Mouse (Mus musculus) CH12.LX (cell line): ENCODE measurements around the gene Zhx3. TPM values are rescaled to one million over a fixed set of nuclear protein-coding genes. Genes with fewer than 3 reads are reported as not detected.

Source experiments
- DNase-seq: peaks from one replicate; pipeline ENCODE4 v3.0.0-alpha.2; 2013; ENCODE audit errors: extremely low read depth
- H3K27ac ChIP-seq: 2 replicates; pipeline ENCODE4 v1.5.1; 2012; ENCODE audit warnings: low read depth, mild to moderate bottlenecking, control low read depth, moderate library complexity; ENCODE audit not compliant: insufficient read depth
- H3K27me3 ChIP-seq: replicated peaks from 2 replicates; pipeline ENCODE3; 2012; ENCODE audit warnings: inconsistent platforms
- H3K36me3 ChIP-seq, 2 experiments: replicated peaks in 1 of 2; 2 replicates each; pipeline versions ENCODE3 to v1.6.1; 2012; ENCODE audit warnings: inconsistent platforms in 1 of 2, low read length in 1 of 2, mild to moderate bottlenecking in 1 of 2, mixed read lengths in 1 of 2, moderate library complexity in 1 of 2; ENCODE audit not compliant: control insufficient read depth in 1 of 2, insufficient read depth in 1 of 2
- H3K4me1 ChIP-seq, 2 experiments: 2 replicates each; pipeline ENCODE4 v1.6.1; 2012; ENCODE audit warnings: inconsistent platforms in 1 of 2, moderate library complexity in 1 of 2; ENCODE audit not compliant: insufficient read depth in 2 of 2, control insufficient read depth in 1 of 2
- H3K4me2 ChIP-seq: 2 replicates; pipeline ENCODE4 v1.6.1; 2012; ENCODE audit warnings: low read depth, mild to moderate bottlenecking, control low read depth; ENCODE audit not compliant: poor library complexity, insufficient read depth, severe bottlenecking
- H3K4me3 ChIP-seq, 3 experiments: fragments of 150-350 bp in 1 of 3; sonication (generic) in 1 of 3; replicated peaks in 1 of 3; 2 replicates each; pipeline versions ENCODE3 to v1.5.1; 2011 to 2012; ENCODE audit warnings: low read depth in 2 of 3, low read length in 2 of 3, mild to moderate bottlenecking in 2 of 3, moderate library complexity in 2 of 3, control low read depth in 1 of 3, improper control_type of control experiment in 1 of 3, inconsistent platforms in 1 of 3, mixed read lengths in 1 of 3; ENCODE audit not compliant: poor library complexity in 1 of 3
- H3K79me2 ChIP-seq: replicated peaks from 2 replicates; pipeline ENCODE4 v1.6.1; 2012; ENCODE audit warnings: mild to moderate bottlenecking, moderate library complexity; ENCODE audit not compliant: control insufficient read depth, poor library complexity, insufficient read depth, severe bottlenecking; ENCODE audit errors: extremely low read depth
- H3K9ac ChIP-seq: 2 replicates; pipeline ENCODE4 v1.6.1; 2012; ENCODE audit warnings: low read depth, mild to moderate bottlenecking, control low read depth, moderate library complexity; ENCODE audit not compliant: insufficient read depth
- H3K9me3 ChIP-seq: replicated peaks from 2 replicates; pipeline ENCODE3; 2012; ENCODE audit warnings: low read length, inconsistent platforms, mixed read lengths
- BHLHE40 ChIP-seq: IDR thresholded peaks from 2 replicates; pipeline ENCODE4 v1.6.1; 2011; ENCODE audit warnings: mild to moderate bottlenecking, low read depth, low read length, improper control_type of control experiment
- CHD1 ChIP-seq: IDR thresholded peaks from 2 replicates; pipeline ENCODE4 v1.6.1; 2012; ENCODE audit warnings: low read depth, low read length, improper control_type of control experiment, inconsistent platforms
- CHD2 ChIP-seq: IDR thresholded peaks from 2 replicates; pipeline ENCODE4 v1.6.1; 2011; ENCODE audit warnings: low read length, improper control_type of control experiment
- CTCF ChIP-seq, 2 experiments: IDR thresholded peaks in 1 of 2; conservative IDR thresholded peaks in 1 of 2; 2 replicates each; pipeline ENCODE4 v1.5.1; 2011 to 2012; ENCODE audit warnings: low read depth in 2 of 2, low read length in 2 of 2, improper control_type of control experiment in 1 of 2, inconsistent platforms in 1 of 2, mild to moderate bottlenecking in 1 of 2, moderate library complexity in 1 of 2
- EP300 ChIP-seq: IDR thresholded peaks from 2 replicates; pipeline ENCODE4 v1.6.1; 2011; ENCODE audit warnings: low read length, improper control_type of control experiment
- ETS1 ChIP-seq: conservative IDR thresholded peaks from 2 replicates; pipeline ENCODE4 v1.6.1; 2012; ENCODE audit warnings: low read depth, mild to moderate bottlenecking, inconsistent platforms, low read length, improper control_type of control experiment, moderate library complexity
- GABPA ChIP-seq: IDR thresholded peaks from 2 replicates; pipeline ENCODE4 v1.6.1; 2012; ENCODE audit warnings: low read depth, low read length, improper control_type of control experiment, inconsistent platforms; ENCODE audit not compliant: insufficient replicate concordance
- HCFC1 ChIP-seq: IDR thresholded peaks from 2 replicates; pipeline ENCODE4 v1.6.1; 2012; ENCODE audit warnings: low read depth, mild to moderate bottlenecking, inconsistent platforms, low read length, improper control_type of control experiment
- JUN ChIP-seq: IDR thresholded peaks from 2 replicates; pipeline ENCODE4 v1.6.1; 2011; ENCODE audit warnings: low read depth, mild to moderate bottlenecking, low read length, improper control_type of control experiment, moderate library complexity; ENCODE audit not compliant: insufficient read depth
- JUND ChIP-seq: conservative IDR thresholded peaks from 2 replicates; pipeline ENCODE4 v1.6.1; 2011; ENCODE audit warnings: low read depth, low read length, improper control_type of control experiment
- KAT2A ChIP-seq: IDR thresholded peaks from 2 replicates; pipeline ENCODE4 v1.6.1; 2012; ENCODE audit warnings: low read length, improper control_type of control experiment, inconsistent platforms; ENCODE audit not compliant: insufficient replicate concordance
- MAX ChIP-seq: IDR thresholded peaks from 2 replicates; pipeline ENCODE4 v1.6.1; 2011; ENCODE audit warnings: low read length, improper control_type of control experiment
- MAZ ChIP-seq: IDR thresholded peaks from 2 replicates; pipeline ENCODE4 v1.6.1; 2012; ENCODE audit warnings: low read depth, mild to moderate bottlenecking, inconsistent platforms, low read length, improper control_type of control experiment, moderate library complexity
- MEF2A ChIP-seq: IDR thresholded peaks from 2 replicates; pipeline ENCODE4 v1.6.1; 2014; ENCODE audit warnings: low read depth, mild to moderate bottlenecking, inconsistent platforms, low read length, improper control_type of control experiment, borderline replicate concordance
- MYC ChIP-seq: IDR thresholded peaks from 2 replicates; pipeline ENCODE4 v1.6.1; 2011; ENCODE audit warnings: low read depth, mild to moderate bottlenecking, improper control_type of control experiment, low read length
- PAX5 ChIP-seq: IDR thresholded peaks from 2 replicates; pipeline ENCODE4 v1.6.1; 2012; ENCODE audit warnings: low read length, inconsistent platforms, mixed read lengths
- POLR2AphosphoS2 ChIP-seq: IDR thresholded peaks from 2 replicates; pipeline ENCODE4 v1.6.1; 2011; ENCODE audit warnings: low read depth, low read length, improper control_type of control experiment
- RAD21 ChIP-seq: IDR thresholded peaks from 2 replicates; pipeline ENCODE4 v1.6.1; 2011; ENCODE audit warnings: low read depth, mild to moderate bottlenecking, low read length, improper control_type of control experiment, moderate library complexity
- SMC3 ChIP-seq: IDR thresholded peaks from 2 replicates; pipeline ENCODE4 v1.6.1; 2011; ENCODE audit warnings: low read depth, low read length, improper control_type of control experiment
- TBP ChIP-seq: conservative IDR thresholded peaks from 2 replicates; pipeline ENCODE4 v1.6.1; 2011; ENCODE audit warnings: low read depth, low read length, improper control_type of control experiment
- UBTF ChIP-seq: IDR thresholded peaks from 2 replicates; pipeline ENCODE4 v1.6.1; 2012; ENCODE audit warnings: low read depth, mild to moderate bottlenecking, inconsistent platforms, low read length, improper control_type of control experiment, moderate library complexity
- ZC3H11A ChIP-seq: IDR thresholded peaks from 2 replicates; pipeline ENCODE4 v1.6.1; 2012; ENCODE audit warnings: low read depth, mild to moderate bottlenecking, inconsistent platforms, low read length, improper control_type of control experiment
- ZKSCAN1 ChIP-seq: IDR thresholded peaks from 2 replicates; pipeline ENCODE4 v1.6.1; 2012; ENCODE audit warnings: low read depth, inconsistent platforms, low read length, improper control_type of control experiment, borderline replicate concordance
- dilution Hi-C: fragments of 300-500 bp; cut with MboI; formaldehyde crosslinking; loops from 2 replicates; pipeline ENCODE4 v1.14.3; 2020; ENCODE audit warnings: low sequenced_read_pairs; ENCODE audit not compliant: extremely low pct_unique_long_range_greater_than_20kb, extremely low pct_ligation_motif_present
- in situ Hi-C: fragments of 300-500 bp; cut with MboI; formaldehyde crosslinking; loops from 3 replicates; pipeline ENCODE4 v1.14.3; 2019; ENCODE audit warnings: low sequenced_read_pairs, low pct_ligation_motif_present, low pct_unique_long_range_greater_than_20kb, mixed read lengths
- polyA plus RNA-seq: library from polyadenylated mRNA; unstranded; fragments of >175 nt; gene quantifications from 2 replicates; pipeline ENCODE4 v1.2.1, GENCODE M21; 2012; ENCODE audit warnings: low read depth; ENCODE audit not compliant: insufficient read length
- total RNA-seq, 2 experiments: library from RNA; depleted of rRNA; stranded (reverse); fragments of 300-350 nt in 1 of 2; fragments of >200 nt in 1 of 2; gene quantifications; 2 replicates each; pipeline ENCODE4 v1.2.3; 2012 to 2014

The Zhx3 gene
- total and polyA plus RNA-seq, 3 experiments, result 1.3 to 4.2 (median 2.6) TPM

GRCm38 (mm10) chr2:160876115-160876514, 3.3 kb upstream of the Zhx3 start:
- dilution Hi-C loops (no loop called here), in situ Hi-C loops (no loop called here)
- TF ChIP-seq ETS1 (no peak), CHD1 (no peak), SMC3 (peak; percentile 11; the same call in 1 of the 2 replicates), ZC3H11A (no peak), MAZ (no peak), PAX5 (no peak), JUN (no peak), CTCF (conservative IDR thresholded peaks at IDR 0.05 in 1 of 2, IDR thresholded peaks at IDR 0.05 in 1 of 2; ENCODE audit: low read depth in 2 of 2, low read length in 2 of 2) (peak; percentile 48 to 49), HCFC1 (no peak), RAD21 (peak; percentile 42), ZKSCAN1 (no peak)
- no peaks in the 10 kb centered on the region for H3K36me3 ChIP-seq
- H3K4me3 ChIP-seq, result no peak overlapping the region
- H3K79me2 ChIP-seq, result peaks cover 1% of the 10 kb centered on the region; the same call in 1 of the 2 replicates
- DNase-seq, result peak; percentile 29
- H3K9me3 ChIP-seq, result peaks cover 5% of the 10 kb centered on the region
- no peak overlapping the region for H3K4me2 ChIP-seq
- no peak overlapping the region for H3K9ac ChIP-seq
- H3K27ac ChIP-seq, result no peak overlapping the region
- peaks cover 2 to 9% of the 10 kb centered on the region in 2 experiments; a peak in 2 of 4 replicates for H3K4me1 ChIP-seq
- H3K27me3 ChIP-seq, result no peaks in the 10 kb centered on the region

DNA sequence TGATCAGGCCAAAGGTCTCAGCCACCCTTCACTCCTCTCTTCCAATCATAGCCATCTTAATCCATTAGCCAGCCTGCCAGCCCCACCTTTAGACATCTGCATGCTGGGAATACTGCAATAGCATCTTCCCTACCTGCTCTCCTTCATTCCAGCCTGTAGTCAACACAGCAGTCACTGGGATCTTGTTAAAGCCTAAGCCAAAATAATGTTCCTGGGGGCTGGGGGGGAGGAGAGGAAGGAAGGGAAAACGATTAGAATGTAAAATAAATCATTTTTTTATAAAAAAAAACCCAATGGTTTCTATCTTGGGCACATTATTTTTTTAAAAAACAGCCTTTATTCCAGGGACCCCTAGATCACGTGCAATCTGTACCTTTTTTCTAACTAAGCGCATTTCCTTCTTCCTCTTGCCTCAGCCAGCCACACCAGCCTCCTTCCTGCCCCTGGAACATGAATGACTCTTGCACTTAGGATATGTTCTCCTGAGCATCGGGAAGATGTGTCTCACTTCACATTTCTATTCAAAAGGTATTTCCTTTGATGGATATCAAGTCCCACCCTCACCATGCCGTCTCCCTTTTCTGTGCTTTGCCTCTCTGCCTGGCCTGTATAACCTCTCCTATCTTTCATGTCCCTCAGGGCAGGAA, 1.6 kb upstream of the Zhx3 start:
- Histone ChIP-seq H3K4me1 (peaks cover 2 to 9% of the 10 kb centered on the region in 2 experiments; a peak in 2 of 4 replicates), H3K79me2 (peaks cover 2% of the 10 kb centered on the region; the same call in 1 of the 2 replicates), H3K9ac (no peak overlapping the region), H3K27ac (no peak overlapping the region), H3K4me3 (no peak overlapping the region), H3K36me3 (no peaks in the 10 kb centered on the region), H3K27me3 (no peaks in the 10 kb centered on the region), H3K9me3 (peaks cover 5% of the 10 kb centered on the region), H3K4me2 (no peak overlapping the region)
- DNase-seq, result no peak
- in situ Hi-C loops (no loop called here), dilution Hi-C loops (no loop called here)
- TF ChIP-seq EP300 (no peak), CTCF (conservative IDR thresholded peaks at IDR 0.05 in 1 of 2, IDR thresholded peaks at IDR 0.05 in 1 of 2; ENCODE audit: low read depth in 2 of 2, low read length in 2 of 2) (no peak), MYC (no peak), SMC3 (no peak), CHD2 (no peak), RAD21 (no peak), PAX5 (no peak), UBTF (no peak), MAZ (no peak), MAX (no peak), JUND (no peak), POLR2AphosphoS2 (no peak), ZC3H11A (no peak), BHLHE40 (no peak), MEF2A (no peak), KAT2A (no peak), TBP (no peak), GABPA (no peak)
